Mouse (Mus musculus) hematopoietic stem cell, adult 5-6 weeks (primary cell): ENCODE results near the gene Mknk1. TPM values are rescaled to one million over a fixed set of nuclear protein-coding genes. Genes with fewer than 3 reads are reported as not detected.

Experiments used
- ATAC-seq, 2 experiments: fragments of 125-278 bp in 1 of 2; replicated peaks in 1 of 2; 2 replicates each; pipeline ENCODE4 v1.8.0; 2016 to 2017; ENCODE audit warnings: inconsistent platforms in 2 of 2, mild to moderate bottlenecking in 2 of 2, moderate number of reproducible peaks in 2 of 2, low read depth in 1 of 2, moderate TSS enrichment in 1 of 2; ENCODE audit not compliant: low FRiP score in 2 of 2, poor library complexity in 2 of 2, severe bottlenecking in 2 of 2, insufficient read depth in 1 of 2, low TSS enrichment in 1 of 2
- total RNA-seq: library from RNA; stranded (forward); fragments of 172-1452, 232-1000 nt; gene quantifications from 2 replicates; pipeline ENCODE4 v1.2.3, GENCODE M21; 2017

Mknk1 gene
- total RNA-seq, 1 experiment from 2014 or later = 48.3 TPM

GRCm38 (mm10) chr4:115869512-115870210 lies 30.7 kb downstream of the Mknk1 start:
- no peak for ATAC-seq

DNA sequence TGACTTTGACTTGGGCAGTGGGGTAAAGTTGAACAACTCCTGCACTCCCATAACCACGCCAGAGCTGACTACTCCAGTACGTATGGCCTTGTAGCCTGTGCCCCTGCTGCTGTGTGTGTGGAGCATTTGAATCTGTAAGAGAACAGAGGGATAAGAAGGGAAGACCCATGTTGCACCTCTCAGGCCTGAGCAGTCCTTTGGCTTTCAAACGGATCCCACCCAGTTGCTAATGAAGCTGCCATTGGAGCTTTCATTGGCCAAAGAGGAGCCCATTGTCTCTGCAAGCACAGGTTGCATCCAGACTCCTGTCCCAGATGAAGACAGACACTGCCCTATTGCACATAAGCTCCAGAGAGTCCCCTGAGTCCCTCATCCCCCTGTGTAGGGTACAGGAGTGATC lies 34.2 kb downstream of the Mknk1 start:
- no peak for ATAC-seq

GRCm38 (mm10) chr4:115878216-115878678 lies 39.2 kb downstream of the Mknk1 start:
- no peak for ATAC-seq

DNA sequence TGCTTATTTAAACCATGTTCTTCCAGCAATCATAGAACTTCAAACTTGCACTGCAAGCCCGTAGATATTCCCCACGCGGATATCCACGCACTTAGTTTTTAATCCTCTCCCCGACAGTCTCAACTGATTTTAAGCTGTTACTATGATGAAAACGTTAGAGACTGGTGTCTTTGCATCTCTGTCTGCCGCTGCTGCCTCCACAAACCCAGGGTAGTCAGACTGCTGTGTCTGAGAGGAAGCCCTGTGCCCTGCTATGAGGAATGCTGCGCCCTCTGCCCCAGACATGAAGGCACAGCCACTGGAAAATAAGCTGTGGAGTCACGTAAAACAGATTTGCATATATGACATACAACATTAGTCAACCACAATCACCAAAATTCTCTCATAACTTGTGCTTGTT lies 39.8 kb downstream of the Mknk1 start:
- ATAC-seq = no peak

DNA sequence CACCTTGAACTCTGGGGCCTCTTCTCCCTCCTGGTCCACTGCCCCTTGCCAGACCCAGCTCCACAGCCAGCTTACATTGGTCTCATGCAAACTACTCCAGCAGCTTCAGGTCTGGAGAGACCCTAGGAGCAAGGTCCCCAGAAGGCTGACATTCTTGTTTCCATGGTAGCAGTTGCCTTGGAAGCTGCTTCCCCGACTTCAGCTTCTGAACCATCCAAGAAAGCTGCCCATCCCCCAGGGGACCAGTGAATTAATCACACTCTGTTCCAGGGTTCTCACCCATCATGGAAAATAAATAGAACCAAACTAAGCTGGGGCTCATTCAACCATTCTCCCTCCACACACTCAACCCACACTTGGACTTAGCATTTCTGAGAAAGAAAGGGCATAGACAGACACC lies 42.2 kb downstream of the Mknk1 start:
- no peak for ATAC-seq

GRCm38 (mm10) chr4:115882195-115882594 lies 43.2 kb downstream of the Mknk1 start:
- no peak for ATAC-seq

GRCm38 (mm10) chr4:115884022-115884421 lies 45.0 kb downstream of the Mknk1 start, which contains the start of gene Kncn:
Gene Kncn, plus strand, starts transcription at chr4:115884400.
- ATAC-seq = no peak

DNA sequence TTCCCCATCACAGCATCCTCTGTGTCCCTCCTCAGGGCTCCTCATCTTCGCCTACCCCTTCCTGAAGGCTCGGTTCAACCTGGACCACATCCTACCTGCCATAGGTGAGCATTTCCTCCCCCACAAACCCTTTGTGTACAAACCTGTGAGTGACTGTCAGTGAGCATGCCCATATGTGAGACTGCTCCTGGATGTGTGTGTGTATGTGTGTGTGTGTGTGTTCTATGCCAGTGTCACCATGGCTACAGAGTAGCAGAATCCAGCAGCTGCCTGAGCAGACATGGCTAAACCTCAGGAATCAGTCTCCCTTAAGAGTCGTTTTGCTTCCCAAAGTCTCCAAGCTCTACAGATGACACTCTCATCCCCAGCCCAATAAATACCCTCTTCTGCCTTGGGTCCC lies 46.8 kb downstream of the Mknk1 start:
- ATAC-seq = no peak

GRCm38 (mm10) chr4:115886875-115887274 lies 47.9 kb downstream of the Mknk1 start:
- ATAC-seq = no peak

GRCm38 (mm10) chr4:115890066-115890465 lies 51.1 kb downstream of the Mknk1 start:
- no peak for ATAC-seq

- peak in 1 of 2 experiments; percentile 26; a peak in 1 of 4 replicates for ATAC-seq
These were observed 51.6 kb downstream of the Mknk1 start, which contains the start of gene 6430628N08Rik for GRCm38 (mm10) chr4:115890553-115890952. Gene 6430628N08Rik, plus strand, starts transcription at chr4:115890665.

DNA sequence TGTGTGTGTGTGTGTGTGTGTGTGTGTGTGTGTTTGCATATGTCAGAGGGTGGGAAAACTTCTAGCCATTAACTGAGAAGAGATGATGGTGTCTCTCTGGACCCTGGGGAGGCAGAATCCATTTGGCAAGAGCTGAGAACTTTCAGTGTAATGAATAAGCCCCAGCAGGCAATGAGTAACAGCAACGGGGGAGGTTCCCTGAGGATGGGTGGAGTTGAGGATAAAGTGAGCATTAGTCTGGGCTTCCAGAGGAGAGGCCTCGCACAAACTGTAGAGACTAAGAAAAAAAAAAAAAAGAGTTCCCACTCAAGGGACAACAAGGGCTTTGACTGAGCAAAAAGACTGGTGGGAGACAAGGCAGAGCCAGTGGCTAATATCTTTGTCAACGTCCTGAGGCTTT lies 55.3 kb downstream of the Mknk1 start:
- ATAC-seq = no peak

DNA sequence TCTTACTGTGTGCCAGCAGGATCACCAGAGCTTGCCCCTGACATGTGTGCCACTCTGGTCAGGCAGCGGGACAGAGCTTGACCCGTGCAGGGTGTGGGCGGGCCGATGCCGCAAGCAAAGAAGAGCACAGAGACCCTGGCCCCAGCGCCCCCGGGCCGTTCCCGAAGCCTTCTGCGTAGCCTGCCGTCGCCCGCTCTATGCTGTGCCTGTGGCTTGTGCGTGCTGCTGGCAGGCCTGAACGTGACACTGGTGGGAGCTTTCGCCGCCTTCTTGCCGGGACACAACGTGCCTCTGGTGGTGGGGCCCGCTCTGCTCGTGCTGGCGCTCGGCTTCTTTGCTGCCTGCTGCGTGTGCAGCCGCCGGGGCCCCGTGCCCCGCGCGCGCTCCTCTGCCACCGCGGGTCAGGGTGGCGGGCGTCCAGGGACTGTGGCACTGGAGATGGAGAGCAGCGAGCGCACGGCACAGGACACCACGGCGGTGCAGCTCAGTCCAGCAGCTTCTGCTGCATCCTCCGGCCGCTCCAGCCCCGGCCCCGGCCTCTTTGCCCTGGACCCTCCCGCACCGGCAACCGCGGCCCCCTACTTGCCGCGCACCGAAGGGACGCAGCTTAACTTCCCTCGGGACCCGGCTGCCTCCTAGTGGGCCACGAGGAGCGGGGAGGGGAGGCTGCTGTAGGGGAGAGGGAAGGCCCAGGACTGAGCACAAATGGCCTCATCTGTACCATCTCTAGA lies 59.1 kb downstream of the Mknk1 start:
- ATAC-seq = peak; percentile 18 to 36; a peak in 3 of 4 replicates

GRCm38 (mm10) chr4:115902816-115903215 lies 63.8 kb downstream of the Mknk1 start:
- ATAC-seq = peak; percentile 47 to 57; a peak in 1 of 4 replicates

GRCm38 (mm10) chr4:115904375-115904774 lies 65.4 kb downstream of the Mknk1 start:
- ATAC-seq = no peak

- no peak for ATAC-seq
These were observed 66.7 kb downstream of the Mknk1 start for GRCm38 (mm10) chr4:115905701-115906100.

- ATAC-seq = no peak
These were observed 67.8 kb downstream of the Mknk1 start for GRCm38 (mm10) chr4:115906791-115907190.

GRCm38 (mm10) chr4:115907994-115908393 lies 69.0 kb downstream of the Mknk1 start:
- no peak for ATAC-seq
